Mouse (Mus musculus) bone marrow macrophage, adult 2 months (primary cell): ENCODE results near the gene Abcc4.

Experiments
- CTCF ChIP-seq: IDR thresholded peaks from 2 replicates; pipeline ENCODE4 v1.5.1; 2012; ENCODE audit warnings: low read depth, mild to moderate bottlenecking, low read length, moderate library complexity
- POLR2A ChIP-seq: IDR thresholded peaks from 2 replicates; pipeline ENCODE4 v1.6.1; 2012; ENCODE audit warnings: mild to moderate bottlenecking, low read depth, low read length, borderline replicate concordance

DNA sequence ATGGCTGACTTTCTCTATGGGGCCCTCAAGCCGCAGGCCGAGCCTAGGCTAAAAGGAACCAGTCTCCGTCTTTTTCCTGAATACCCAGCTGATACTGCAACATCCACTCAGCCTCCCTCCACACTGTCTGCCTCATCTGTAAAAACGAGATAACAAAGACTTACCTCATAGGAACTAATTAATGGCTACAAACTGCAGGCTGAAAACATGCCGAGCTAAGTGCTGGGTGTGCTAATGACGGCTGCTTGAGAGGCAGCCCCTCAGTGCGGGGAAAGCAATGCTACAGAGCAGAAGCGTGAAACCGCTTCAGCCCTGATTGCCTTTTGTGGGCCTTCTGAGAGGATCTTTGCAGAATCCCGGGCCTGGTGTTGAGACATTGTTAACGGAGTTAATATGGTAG lies 219.7 kb downstream of the Abcc4 start:
- TF ChIP-seq CTCF (no peak), POLR2A (no peak)
